In the genomic region with DNA sequence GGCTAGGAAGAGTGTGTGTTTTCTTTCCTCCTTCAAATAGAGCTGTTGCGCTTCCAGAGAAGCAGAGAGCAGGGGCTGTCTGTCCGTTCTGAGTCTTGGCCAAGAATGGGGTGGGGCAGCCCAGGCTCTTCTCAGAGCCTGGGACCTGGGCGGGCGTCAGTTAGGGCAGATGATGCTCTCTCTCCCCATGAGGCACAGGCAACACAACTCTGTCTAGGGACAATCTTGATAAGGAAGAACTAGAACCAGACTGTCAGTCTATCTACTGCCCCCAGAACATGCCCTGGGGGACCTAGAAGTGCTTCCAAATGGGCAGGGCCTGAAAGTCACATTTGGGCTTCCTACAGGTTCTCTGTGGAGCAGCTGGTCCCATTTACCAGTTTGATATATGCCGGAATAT, we compare ENCODE assay signal across 19 mouse cellular contexts. TPM values are rescaled to one million over a fixed set of nuclear protein-coding genes. Genes with fewer than 3 reads are reported as not detected.
DNase-seq lines count a peak whose midpoint lies in the region; ATAC-seq lines count a peak whose summit lies in the region.
"Had no signal": no experiment of that assay in that cellular context is flagged by ENCODE, and none has a peak within 500 bp of the region (broad histone marks: within the 10 kb centered on the region; RNA-seq: fewer than 3 reads in every experiment).

No protein-coding gene starts in this region.

- H3K4me2 ChIP-seq in liver, embryonic 11.5 days: no peak overlapping the region
- H3K4me2 ChIP-seq in liver, embryonic 15.5 days: no peak overlapping the region
- H3K4me2 ChIP-seq: embryonic facial prominence, embryonic 12.5 days; forebrain, embryonic 15.5 days; hindbrain, embryonic 12.5 days had no signal

- peaks cover 26% of the 10 kb centered on the region for H3K36me3 ChIP-seq in liver, embryonic 11.5 days (ENCODE audit: control insufficient read depth, insufficient read depth, low read length)
- peaks cover 76% of the 10 kb centered on the region for H3K36me3 ChIP-seq in liver, embryonic 15.5 days (replicated peaks)
- peaks cover 94% of the 10 kb centered on the region for H3K36me3 ChIP-seq in heart, embryonic 10.5 days

- H3K4me1 ChIP-seq in liver, embryonic 11.5 days (replicated peaks; ENCODE audit: control insufficient read depth, insufficient read depth, low read length): 0 out of 2 replicates have a peak, but pooled peaks cover 2% of the 10 kb centered on the region
- peaks cover 10% of the 10 kb centered on the region for H3K4me1 ChIP-seq in liver, embryonic 15.5 days (replicated peaks)
- no peaks in the 10 kb centered on the region for H3K4me1 ChIP-seq in heart, embryonic 10.5 days
- H3K4me1 ChIP-seq: embryonic facial prominence, embryonic 12.5 days; forebrain, embryonic 15.5 days; hindbrain, embryonic 12.5 days had no signal

- no peaks in the 10 kb centered on the region for H3K9me3 ChIP-seq in liver, embryonic 11.5 days (ENCODE audit: control insufficient read depth, low read length)
- H3K9me3 ChIP-seq in liver, embryonic 15.5 days (replicated peaks): no peaks in the 10 kb centered on the region
- H3K9me3 ChIP-seq in heart, embryonic 10.5 days: no peaks in the 10 kb centered on the region
- H3K9me3 ChIP-seq: embryonic facial prominence, embryonic 12.5 days; forebrain, embryonic 15.5 days; hindbrain, embryonic 12.5 days had no signal

- H3K27me3 ChIP-seq in liver, embryonic 11.5 days (replicated peaks; ENCODE audit: control insufficient read depth, insufficient read depth, low read length): no peaks in the 10 kb centered on the region
- H3K27me3 ChIP-seq in liver, embryonic 15.5 days: no peaks in the 10 kb centered on the region
- H3K27me3 ChIP-seq in heart, embryonic 10.5 days (ENCODE audit: insufficient read depth, poor library complexity, severe bottlenecking): no peaks in the 10 kb centered on the region
- H3K27me3 ChIP-seq: embryonic facial prominence, embryonic 12.5 days; forebrain, embryonic 15.5 days; hindbrain, embryonic 12.5 days had no signal

- peak; percentile 32 for DNase-seq in c-Kit-positive CD71-positive TER-119-negative erythroid progenitor cells, embryonic 14.5 days (ENCODE audit: low read depth)
- DNase-seq in liver, embryonic 11.5 days (ENCODE audit: low spot score): no peak
- DNase-seq in urinary bladder, postnatal 14 days (ENCODE audit: low spot score): no peak
- no peak for DNase-seq in cerebellum, adult 9-11 months
- DNase-seq in heart, embryonic 10.5 days (ENCODE audit: low spot score): no peak
- DNase-seq: adrenal gland, adult 8-10 months; cerebellum, adult 2 months; cerebellum, postnatal 14 days; gastrocnemius, postnatal 36 days; heart, adult 11 months; heart, postnatal 10 days; heart, postnatal 4 days had no signal

- no peak overlapping the region for H3K9ac ChIP-seq in liver, embryonic 11.5 days (ENCODE audit: low read depth, low read length)
- no peak overlapping the region for H3K9ac ChIP-seq in liver, embryonic 15.5 days
- H3K9ac ChIP-seq: embryonic facial prominence, embryonic 12.5 days; forebrain, embryonic 15.5 days; hindbrain, embryonic 12.5 days had no signal

- H3K4me3 ChIP-seq in liver, embryonic 11.5 days (ENCODE audit: low read depth, low read length): no peak overlapping the region
- no peak overlapping the region for H3K4me3 ChIP-seq in liver, embryonic 15.5 days (replicated peaks)
- no peak overlapping the region for H3K4me3 ChIP-seq in heart, embryonic 10.5 days
- H3K4me3 ChIP-seq: embryonic facial prominence, embryonic 12.5 days; forebrain, embryonic 15.5 days; hindbrain, embryonic 12.5 days had no signal

- H3K27ac ChIP-seq in liver, embryonic 11.5 days (ENCODE audit: low read depth, low read length): no peak overlapping the region
- H3K27ac ChIP-seq in liver, embryonic 15.5 days (replicated peaks): no peak overlapping the region
- H3K27ac ChIP-seq in heart, embryonic 10.5 days: no peak overlapping the region
- H3K27ac ChIP-seq: embryonic facial prominence, embryonic 12.5 days; forebrain, embryonic 15.5 days; hindbrain, embryonic 12.5 days had no signal

- peak; percentile 79 for ATAC-seq in liver, embryonic 11.5 days (replicated peaks; ENCODE audit: low FRiP score)
- ATAC-seq in liver, embryonic 15.5 days (ENCODE audit: insufficient read depth): peak; percentile 65
- peak; percentile 95 for ATAC-seq in megakaryocyte-erythroid progenitor cell, adult 5-6 weeks (replicated peaks; ENCODE audit: low FRiP score, low TSS enrichment, poor library complexity, severe bottlenecking)
- ATAC-seq: forebrain, embryonic 15.5 days; hindbrain, embryonic 16.5 days had no signal

- WGBS in liver, embryonic 11.5 days: 81% methylated on average over 5 of the region's 5 CpGs
- 46% methylated on average over 5 of the region's 5 CpGs for WGBS in liver, embryonic 15.5 days (ENCODE audit: insufficient replicate concordance)
- 83% methylated on average over 5 of the region's 5 CpGs for WGBS in heart, embryonic 10.5 days

RNA-seq across cellular contexts. Expression of a gene that starts 33.9 kb away (rescaled TPM):
- polyA plus RNA-seq in liver, embryonic 11.5 days (2014; fragmentation: Nextera tagmentation; extraction: Ambion mirVana): 54.8 and 57.0 TPM in 2 replicates
- 30.7 and 31.7 TPM in 2 replicates for polyA plus RNA-seq in liver, embryonic 15.5 days (2015; fragmentation: Nextera tagmentation; extraction: Ambion mirVana)
- 53.0 and 65.0 TPM in 2 replicates for total RNA-seq in megakaryocyte-erythroid progenitor cell, adult 5-6 weeks (2014; fragmentation: Nextera tagmentation)
- 31.2 and 37.7 TPM in 2 replicates for total RNA-seq in megakaryocyte-erythroid progenitor cell, adult 5-6 weeks (2017)
- polyA plus RNA-seq in heart, embryonic 10.5 days (2016; fragmentation: Nextera tagmentation; extraction: Ambion mirVana): 63.7 and 63.9 TPM in 2 replicates

RNA-seq across cellular contexts. Expression of a gene that starts 33.9 kb away (rescaled TPM):
- polyA plus RNA-seq in liver, embryonic 11.5 days (2014; fragmentation: Nextera tagmentation; extraction: Ambion mirVana): 191 and 193 TPM in 2 replicates
- 70.3 and 73.1 TPM in 2 replicates for polyA plus RNA-seq in liver, embryonic 15.5 days (2015; fragmentation: Nextera tagmentation; extraction: Ambion mirVana)
- total RNA-seq in megakaryocyte-erythroid progenitor cell, adult 5-6 weeks (2014; fragmentation: Nextera tagmentation): 104 and 111 TPM in 2 replicates
- 108 and 123 TPM in 2 replicates for total RNA-seq in megakaryocyte-erythroid progenitor cell, adult 5-6 weeks (2017)
- polyA plus RNA-seq in heart, embryonic 10.5 days (2016; fragmentation: Nextera tagmentation; extraction: Ambion mirVana): 102 and 138 TPM in 2 replicates

RNA-seq across cellular contexts. Expression of a gene that starts 44.6 kb away (rescaled TPM):
- polyA plus RNA-seq in liver, embryonic 11.5 days (2014; fragmentation: Nextera tagmentation; extraction: Ambion mirVana): 0.23 and 0.35 TPM in 2 replicates
- 0.12 and 0.21 TPM in 2 replicates for polyA plus RNA-seq in liver, embryonic 15.5 days (2015; fragmentation: Nextera tagmentation; extraction: Ambion mirVana)
- total RNA-seq in megakaryocyte-erythroid progenitor cell, adult 5-6 weeks (2014; fragmentation: Nextera tagmentation): 0.62 TPM in 1 of 2 replicates, not detected in the other
- total RNA-seq in megakaryocyte-erythroid progenitor cell, adult 5-6 weeks (2017): 0.42 and 1.4 TPM in 2 replicates
- polyA plus RNA-seq in heart, embryonic 10.5 days (2016; fragmentation: Nextera tagmentation; extraction: Ambion mirVana): 0.27 and 0.73 TPM in 2 replicates
- total RNA-seq: gastrocnemius, adult 8-10 months; gastrocnemius, postnatal 36 days; heart, postnatal 10 days; heart, postnatal 4 days had no signal

RNA-seq across cellular contexts. Expression of a gene that starts 58.0 kb away (rescaled TPM):
- 8.8 and 11.6 TPM in 2 replicates for polyA plus RNA-seq in liver, embryonic 11.5 days (2014; fragmentation: Nextera tagmentation; extraction: Ambion mirVana)
- 6.0 TPM in 2 replicates for polyA plus RNA-seq in liver, embryonic 15.5 days (2015; fragmentation: Nextera tagmentation; extraction: Ambion mirVana)
- 4.0 and 16.1 TPM in 2 replicates for total RNA-seq in megakaryocyte-erythroid progenitor cell, adult 5-6 weeks (2014; fragmentation: Nextera tagmentation)
- 5.4 and 9.2 TPM in 2 replicates for total RNA-seq in megakaryocyte-erythroid progenitor cell, adult 5-6 weeks (2017)
- 15.7 and 16.1 TPM in 2 replicates for polyA plus RNA-seq in heart, embryonic 10.5 days (2016; fragmentation: Nextera tagmentation; extraction: Ambion mirVana)
